Mouse (Mus musculus) E14TG2a.4 (cell line): ENCODE data around the gene Arhgap22.

Experiments
- H3K27me3 ChIP-seq: 2 replicates; pipeline ENCODE4 v1.6.1; 2014; ENCODE audit warnings: low read length, control low read depth; ENCODE audit not compliant: insufficient read depth
- H3K36me3 ChIP-seq: 2 replicates; pipeline ENCODE4 v1.6.1; 2014; ENCODE audit warnings: low read length, control low read depth; ENCODE audit not compliant: insufficient read depth
- H3K4me1 ChIP-seq: replicated peaks from 2 replicates; pipeline ENCODE4 v1.6.1; 2014; ENCODE audit warnings: low read depth, low read length, control low read depth
- H3K4me3 ChIP-seq: replicated peaks from 2 replicates; pipeline ENCODE4 v1.5.1; 2014; ENCODE audit warnings: mild to moderate bottlenecking, low read length
- H3K9me3 ChIP-seq: 2 replicates; pipeline ENCODE4 v1.6.1; 2014; ENCODE audit warnings: low read length, control low read depth
- CTCF ChIP-seq: conservative IDR thresholded peaks from 2 replicates; pipeline ENCODE4 v1.5.1; 2014; ENCODE audit warnings: low read length
- NANOG ChIP-seq: IDR thresholded peaks from 2 replicates; pipeline ENCODE4 v1.6.1; 2014; ENCODE audit warnings: borderline replicate concordance, low read length, mixed read lengths
- POU5F1 ChIP-seq: IDR thresholded peaks from 2 replicates; pipeline ENCODE4 v1.6.1; 2014; ENCODE audit warnings: low read length, borderline replicate concordance

The Arhgap22 gene

DNA sequence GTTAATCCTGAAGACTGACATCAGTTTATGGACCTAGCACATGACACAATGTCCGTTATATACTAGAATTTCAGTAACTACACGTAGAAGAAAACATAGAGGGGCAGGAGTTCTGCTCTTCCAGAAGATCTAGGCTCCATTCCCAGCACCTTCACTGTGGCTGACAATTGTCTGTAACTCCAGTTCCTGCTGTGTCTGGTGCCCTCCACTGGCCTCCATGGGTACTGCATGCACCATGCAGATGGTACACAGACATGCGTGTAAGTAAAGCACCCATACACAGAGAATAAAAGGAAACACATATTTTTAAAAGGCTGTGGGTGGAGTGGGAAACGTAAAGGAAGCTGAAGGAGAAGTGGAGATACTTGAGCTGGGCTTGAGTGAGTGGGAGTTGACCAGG, 120.0 kb downstream of the Arhgap22 start:
- no peaks in the 10 kb centered on the region for H3K9me3 ChIP-seq
- no peaks in the 10 kb centered on the region for H3K27me3 ChIP-seq
- TF ChIP-seq NANOG (no peak), CTCF (peak; percentile 98)
- H3K4me3 ChIP-seq: no peak overlapping the region
- H3K36me3 ChIP-seq: no peaks in the 10 kb centered on the region
- H3K4me1 ChIP-seq: peaks cover 36% of the 10 kb centered on the region

- no peaks in the 10 kb centered on the region for H3K27me3 ChIP-seq
- H3K4me3 ChIP-seq: no peak overlapping the region
- no peaks in the 10 kb centered on the region for H3K9me3 ChIP-seq
- TF ChIP-seq CTCF: no peak
- TF ChIP-seq NANOG: no peak
- TF ChIP-seq POU5F1: no peak
- H3K4me1 ChIP-seq: peaks cover 30% of the 10 kb centered on the region
- no peaks in the 10 kb centered on the region for H3K36me3 ChIP-seq
These were observed 120.6 kb downstream of the Arhgap22 start for GRCm38 (mm10) chr14:33334402-33334801.

GRCm38 (mm10) chr14:33335733-33336132, 121.9 kb downstream of the Arhgap22 start:
- Histone ChIP-seq H3K9me3 (no peaks in the 10 kb centered on the region), H3K4me3 (no peak overlapping the region), H3K4me1 (peaks cover 24% of the 10 kb centered on the region), H3K36me3 (no peaks in the 10 kb centered on the region), H3K27me3 (no peaks in the 10 kb centered on the region)
- TF ChIP-seq CTCF (no peak), POU5F1 (no peak), NANOG (no peak)

DNA sequence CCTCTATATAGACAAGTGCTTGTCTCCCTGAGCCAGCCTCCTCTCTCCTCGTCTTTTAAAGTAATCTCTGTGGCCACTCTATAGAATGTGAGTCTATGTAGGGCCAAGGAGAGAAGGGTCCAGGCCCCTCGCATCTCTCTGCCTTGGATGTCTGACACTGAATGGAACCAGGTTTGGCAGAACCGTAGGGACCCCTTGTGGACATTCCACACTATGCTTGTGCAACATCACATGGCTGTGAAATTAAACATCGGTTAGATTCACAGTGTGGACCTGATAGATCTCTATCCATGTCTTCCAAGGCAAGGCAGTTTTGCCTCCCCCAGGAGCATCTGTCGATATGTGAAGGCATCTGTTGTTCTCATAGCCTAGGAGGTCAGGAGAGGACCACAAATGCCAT, 124.9 kb downstream of the Arhgap22 start:
- Histone ChIP-seq H3K9me3 (no peaks in the 10 kb centered on the region), H3K4me1 (no peaks in the 10 kb centered on the region), H3K4me3 (no peak overlapping the region), H3K36me3 (no peaks in the 10 kb centered on the region), H3K27me3 (no peaks in the 10 kb centered on the region)
- TF ChIP-seq POU5F1: no peak
- no peak for TF ChIP-seq CTCF
- no peak for TF ChIP-seq NANOG

GRCm38 (mm10) chr14:33343131-33343725, 129.4 kb downstream of the Arhgap22 start:
- no peaks in the 10 kb centered on the region for H3K4me1 ChIP-seq
- no peak for TF ChIP-seq CTCF
- no peak for TF ChIP-seq POU5F1
- TF ChIP-seq NANOG: no peak
- no peaks in the 10 kb centered on the region for H3K36me3 ChIP-seq
- no peaks in the 10 kb centered on the region; the same call in 1 of the 2 replicates for H3K27me3 ChIP-seq
- no peak overlapping the region for H3K4me3 ChIP-seq
- H3K9me3 ChIP-seq: no peaks in the 10 kb centered on the region

- TF ChIP-seq NANOG (no peak), POU5F1 (no peak), CTCF (no peak)
- Histone ChIP-seq H3K36me3 (no peaks in the 10 kb centered on the region), H3K4me3 (no peak overlapping the region), H3K27me3 (peaks cover 16% of the 10 kb centered on the region), H3K4me1 (peaks cover 8% of the 10 kb centered on the region), H3K9me3 (no peaks in the 10 kb centered on the region)
These were observed 132.7 kb downstream of the Arhgap22 start for GRCm38 (mm10) chr14:33346546-33346945.

DNA sequence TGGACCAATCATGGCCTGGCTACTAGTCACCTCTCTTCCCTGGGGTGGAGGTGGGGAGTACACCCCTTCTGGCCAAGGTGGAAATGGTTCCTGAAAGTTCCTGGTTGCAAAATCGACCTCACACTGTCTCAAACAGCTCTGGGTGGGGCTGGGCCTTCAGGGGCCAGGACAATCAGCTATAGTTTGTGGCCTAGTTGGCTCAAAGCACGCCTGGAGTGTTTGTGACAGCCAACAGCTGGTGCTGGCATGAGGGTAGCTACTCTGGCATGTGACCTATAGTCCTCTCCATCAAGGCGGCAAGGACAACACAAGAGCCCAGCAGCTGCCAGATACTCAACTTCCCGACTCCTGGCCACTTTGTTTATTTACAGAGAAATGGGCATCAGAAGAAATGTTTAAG, 133.9 kb downstream of the Arhgap22 start:
- Histone ChIP-seq H3K4me3 (no peak overlapping the region), H3K4me1 (peaks cover 12% of the 10 kb centered on the region), H3K36me3 (no peaks in the 10 kb centered on the region), H3K27me3 (peaks cover 28% of the 10 kb centered on the region), H3K9me3 (no peaks in the 10 kb centered on the region)
- TF ChIP-seq CTCF: no peak
- no peak for TF ChIP-seq NANOG
- TF ChIP-seq POU5F1: no peak

GRCm38 (mm10) chr14:33348146-33348545, 134.3 kb downstream of the Arhgap22 start:
- no peaks in the 10 kb centered on the region for H3K9me3 ChIP-seq
- no peak overlapping the region for H3K4me3 ChIP-seq
- H3K27me3 ChIP-seq: peaks cover 32% of the 10 kb centered on the region
- TF ChIP-seq POU5F1: no peak
- TF ChIP-seq CTCF: no peak
- TF ChIP-seq NANOG: no peak
- peaks cover 12% of the 10 kb centered on the region for H3K4me1 ChIP-seq
- H3K36me3 ChIP-seq: no peaks in the 10 kb centered on the region

DNA sequence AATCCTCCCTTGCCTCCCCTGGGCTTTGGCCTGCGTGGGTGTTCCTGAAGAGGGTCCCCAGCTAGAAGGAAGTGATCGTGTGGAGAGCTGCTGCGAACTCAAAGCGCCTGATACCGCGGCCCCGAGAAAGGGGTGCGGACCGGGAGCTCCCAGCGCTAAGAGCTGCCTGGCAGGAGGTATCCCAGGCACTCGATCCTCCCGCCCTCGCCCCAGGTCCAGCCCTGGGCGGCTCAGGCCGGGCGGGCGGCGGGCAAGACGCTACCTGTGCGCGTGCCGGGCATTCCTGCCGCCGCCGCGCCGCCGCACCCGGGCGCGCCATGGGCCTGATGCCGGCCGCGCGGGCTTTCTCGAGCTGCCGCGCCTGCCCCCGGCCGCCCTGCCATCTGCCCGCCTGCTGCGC, 137.2 kb downstream of the Arhgap22 start:
- TF ChIP-seq CTCF: no peak
- TF ChIP-seq NANOG: no peak
- TF ChIP-seq POU5F1: no peak
- H3K4me3 ChIP-seq: peak overlapping the region; percentile 77
- H3K27me3 ChIP-seq: peaks cover 36% of the 10 kb centered on the region
- no peaks in the 10 kb centered on the region for H3K9me3 ChIP-seq
- H3K36me3 ChIP-seq: no peaks in the 10 kb centered on the region
- H3K4me1 ChIP-seq: peaks cover 12% of the 10 kb centered on the region
